Mouse (Mus musculus) embryonic facial prominence, embryonic 15.5 days (tissue): ENCODE results near the gene Mbtd1. TPM values are rescaled to one million over a fixed set of nuclear protein-coding genes. Genes with fewer than 3 reads are reported as not detected.

Experiments
- ATAC-seq: fragments of 200-750 bp; cut with Nextera tagmentation; 2 replicates; pipeline ENCODE4 v1.8.0; 2017; ENCODE audit warnings: low read depth, moderate TSS enrichment; ENCODE audit not compliant: insufficient number of reproducible peaks, low FRiP score, low TSS enrichment
- H3K27ac ChIP-seq: fragments of 300-500 bp; sonication (generic); replicated peaks from 2 replicates; pipeline ENCODE4 v1.5.1; 2015; ENCODE audit warnings: mild to moderate bottlenecking, inconsistent platforms
- H3K27me3 ChIP-seq: fragments of 300-500 bp; sonication (generic); 2 replicates; pipeline ENCODE4 v1.6.1; 2015; ENCODE audit warnings: inconsistent platforms
- H3K36me3 ChIP-seq: fragments of 300-500 bp; sonication (generic); 2 replicates; pipeline ENCODE4 v1.6.1; 2015; ENCODE audit warnings: mild to moderate bottlenecking, inconsistent platforms
- H3K4me1 ChIP-seq: fragments of 300-500 bp; sonication (generic); 2 replicates; pipeline ENCODE4 v1.6.1; 2015; ENCODE audit warnings: inconsistent platforms
- H3K4me2 ChIP-seq: fragments of 300-500 bp; sonication (generic); replicated peaks from 2 replicates; pipeline ENCODE4 v1.6.1; 2015; ENCODE audit warnings: mild to moderate bottlenecking, inconsistent platforms
- H3K4me3 ChIP-seq: fragments of 300-500 bp; sonication (generic); replicated peaks from 2 replicates; pipeline ENCODE4 v1.5.1; 2015; ENCODE audit warnings: mild to moderate bottlenecking, inconsistent platforms
- H3K9ac ChIP-seq: fragments of 300-500 bp; sonication (generic); 2 replicates; pipeline ENCODE4 v1.6.1; 2015; ENCODE audit warnings: inconsistent platforms
- H3K9me3 ChIP-seq: fragments of 300-500 bp; sonication (generic); replicated peaks from 2 replicates; pipeline ENCODE4 v1.6.1; 2016; ENCODE audit warnings: inconsistent platforms
- WGBS: fragments of 180-500 bp; shearing (Covaris S2); methylation state at CpG from one replicate; pipeline ENCODE4 v1.1.7; 2015; 5-methylcytosine and 5-hydroxymethylcytosine counted together
- polyA plus RNA-seq: library from polyadenylated mRNA; unstranded; fragments of >200 nt; fragmentation: Nextera tagmentation; extraction: Ambion mirVana; gene quantifications from 2 replicates; pipeline ENCODE4 v1.2.1, GENCODE M21; 2015

The Mbtd1 gene
- polyA plus RNA-seq, 1 experiment from 2014 or later, result 26.5 TPM

- peak overlapping the region; percentile 58 for H3K4me2 ChIP-seq
- peaks cover 6% of the 10 kb centered on the region for H3K4me1 ChIP-seq
- peak overlapping the region; percentile 48 for H3K9ac ChIP-seq
- H3K27me3 ChIP-seq, result no peaks in the 10 kb centered on the region
- peak overlapping the region; percentile 65 for H3K4me3 ChIP-seq
- H3K9me3 ChIP-seq, result no peaks in the 10 kb centered on the region
- H3K27ac ChIP-seq, result peak overlapping the region; percentile 65
- ATAC-seq, result no peak
- peaks cover 28% of the 10 kb centered on the region for H3K36me3 ChIP-seq
- 2% methylated on average over 11 of the region's 11 CpGs for WGBS
Observed at GRCm38 (mm10) chr11:93967381-93967780, 81.7 kb downstream of the Mbtd1 start.

DNA sequence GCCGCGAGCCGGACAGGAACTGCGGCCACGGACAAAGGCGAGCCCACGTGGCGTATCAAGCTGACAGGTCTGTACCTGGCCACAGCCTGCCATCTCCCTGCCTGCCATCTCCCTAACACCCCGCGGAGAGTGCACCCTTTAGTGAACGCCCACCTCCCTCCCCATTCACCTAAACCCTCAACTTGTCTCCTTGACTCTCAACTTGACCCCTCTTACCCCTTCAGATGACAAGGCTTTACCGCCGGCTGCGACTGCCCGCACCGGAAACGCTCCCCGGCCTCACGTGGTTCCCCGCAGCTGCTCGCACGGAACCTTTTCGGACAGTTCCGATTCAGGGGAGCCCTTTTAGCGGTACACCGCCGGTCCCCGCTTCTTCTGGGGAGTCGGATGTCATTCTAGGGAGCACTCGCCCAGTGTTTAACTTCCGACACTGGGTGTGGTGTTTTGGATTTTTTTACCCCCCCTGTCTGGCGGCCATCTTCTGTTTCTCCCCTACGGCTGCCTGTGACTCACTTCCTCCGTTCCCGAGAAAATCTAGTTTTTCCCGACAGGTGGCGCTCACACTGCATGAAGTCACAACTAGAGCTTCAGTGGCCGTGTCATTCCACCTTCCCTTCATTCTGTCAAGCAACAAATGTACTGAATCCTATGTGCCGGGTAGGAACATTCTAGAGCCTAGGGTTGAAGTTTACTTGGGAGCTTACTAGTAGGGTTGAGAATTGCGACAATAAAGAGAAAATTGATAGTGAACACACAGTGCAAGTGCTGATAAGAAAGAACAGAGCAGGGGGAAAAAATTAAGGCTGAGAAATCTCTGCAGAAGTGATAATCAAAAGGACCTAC lies 82.6 kb downstream of the Mbtd1 start, which contains the start of the genes Gm20390 and Nme1:
Gm20390 (minus strand) TSS at position 289 of the 843 bp plus-strand sequence.
Nme1 (minus strand) TSS at position 517 of the 843 bp plus-strand sequence.
- H3K9ac ChIP-seq, result peak within 1 kb of the TSS; percentile 48
- H3K36me3 ChIP-seq, result peaks cover 25% of the 10 kb centered on the region
- peak within 1 kb of the TSS; percentile 58 for H3K4me2 ChIP-seq
- H3K4me1 ChIP-seq, result peaks cover 6% of the 10 kb centered on the region
- H3K27me3 ChIP-seq, result no peaks in the 10 kb centered on the region
- H3K4me3 ChIP-seq, result peak within 1 kb of the TSS; percentile 65
- H3K9me3 ChIP-seq, result no peaks in the 10 kb centered on the region
- H3K27ac ChIP-seq, result peak within 1 kb of the TSS; percentile 65
- peak; percentile 95 for ATAC-seq
- WGBS, result under 1% methylated on average over 40 of the region's 40 CpGs

DNA sequence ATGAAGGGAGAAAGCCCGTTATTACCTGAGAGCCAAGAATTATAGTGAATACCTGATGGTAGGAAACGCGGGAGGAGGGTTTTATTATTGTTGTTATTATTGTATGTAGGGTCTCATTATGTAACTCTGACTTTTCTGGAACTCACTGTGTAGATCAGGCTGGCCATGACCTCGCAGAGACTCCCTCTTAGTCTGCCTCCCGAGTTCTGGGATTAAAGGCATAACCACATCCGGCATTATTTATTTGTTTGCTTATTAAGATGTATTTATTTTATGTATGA lies 83.1 kb downstream of the Mbtd1 start:
- Histone ChIP-seq H3K27ac (peak overlapping the region; percentile 28; the same call in 1 of the 2 replicates), H3K36me3 (peaks cover 21% of the 10 kb centered on the region), H3K9me3 (no peaks in the 10 kb centered on the region), H3K4me3 (peak overlapping the region; percentile 65), H3K4me2 (peak overlapping the region; percentile 58), H3K4me1 (peaks cover 6% of the 10 kb centered on the region), H3K27me3 (no peaks in the 10 kb centered on the region), H3K9ac (no peak overlapping the region)
- 44% methylated on average over 6 of the region's 6 CpGs for WGBS
- ATAC-seq, result no peak

DNA sequence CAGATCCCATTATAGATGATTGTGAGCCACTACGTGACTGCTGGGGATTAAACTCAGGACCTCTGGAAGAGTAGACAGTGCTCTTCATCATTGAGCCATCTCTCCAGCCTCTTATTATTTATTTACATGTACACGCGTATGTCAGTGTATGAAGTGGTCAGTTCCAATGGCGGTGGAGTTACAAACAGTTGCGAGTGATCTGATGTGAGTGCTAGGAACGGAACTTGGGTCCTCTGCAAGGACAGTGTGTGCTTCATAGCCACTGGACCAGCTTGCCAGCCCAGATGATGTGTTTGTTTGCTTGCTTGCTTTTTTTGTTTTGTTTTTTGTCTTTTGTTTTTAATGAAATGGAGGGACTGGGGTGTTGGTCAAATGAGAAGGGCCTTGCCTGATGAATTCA lies 83.5 kb downstream of the Mbtd1 start:
- H3K27me3 ChIP-seq, result no peaks in the 10 kb centered on the region
- 90% methylated on average over 6 of the region's 6 CpGs for WGBS
- H3K4me2 ChIP-seq, result peak overlapping the region; percentile 58
- H3K4me1 ChIP-seq, result peaks cover 6% of the 10 kb centered on the region
- peaks cover 17% of the 10 kb centered on the region; the same call in 1 of the 2 replicates for H3K36me3 ChIP-seq
- no peaks in the 10 kb centered on the region for H3K9me3 ChIP-seq
- no peak overlapping the region for H3K4me3 ChIP-seq
- no peak for ATAC-seq
- no peak overlapping the region for H3K9ac ChIP-seq
- H3K27ac ChIP-seq, result no peak overlapping the region

DNA sequence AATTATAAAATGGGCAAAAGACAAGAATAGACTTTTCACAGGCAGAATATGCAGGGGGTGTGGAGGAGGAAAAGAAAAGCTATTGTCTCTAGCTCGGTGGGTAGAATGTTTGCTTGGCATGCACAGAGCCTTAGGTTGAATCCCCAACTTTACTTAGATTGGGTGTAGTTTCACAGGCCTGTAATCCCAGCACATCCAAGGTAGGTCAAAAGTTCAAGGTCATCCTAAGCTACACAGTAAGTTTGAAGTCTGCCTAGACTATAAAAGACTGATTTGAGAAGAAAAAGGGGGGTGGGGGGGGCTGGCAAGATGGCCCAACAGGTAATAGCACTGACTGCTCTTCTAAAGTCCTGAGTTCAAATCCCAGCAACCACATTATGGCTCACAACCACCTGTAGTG lies 84.1 kb downstream of the Mbtd1 start:
- no peak overlapping the region for H3K4me2 ChIP-seq
- no peak overlapping the region for H3K4me3 ChIP-seq
- H3K27me3 ChIP-seq, result no peaks in the 10 kb centered on the region
- no peak overlapping the region for H3K27ac ChIP-seq
- 67% methylated on average over 1 of the region's 1 CpGs for WGBS
- no peak for ATAC-seq
- H3K4me1 ChIP-seq, result peaks cover 6% of the 10 kb centered on the region
- no peak overlapping the region for H3K9ac ChIP-seq
- H3K9me3 ChIP-seq, result no peaks in the 10 kb centered on the region
- H3K36me3 ChIP-seq, result peaks cover 10% of the 10 kb centered on the region; the same call in 1 of the 2 replicates

DNA sequence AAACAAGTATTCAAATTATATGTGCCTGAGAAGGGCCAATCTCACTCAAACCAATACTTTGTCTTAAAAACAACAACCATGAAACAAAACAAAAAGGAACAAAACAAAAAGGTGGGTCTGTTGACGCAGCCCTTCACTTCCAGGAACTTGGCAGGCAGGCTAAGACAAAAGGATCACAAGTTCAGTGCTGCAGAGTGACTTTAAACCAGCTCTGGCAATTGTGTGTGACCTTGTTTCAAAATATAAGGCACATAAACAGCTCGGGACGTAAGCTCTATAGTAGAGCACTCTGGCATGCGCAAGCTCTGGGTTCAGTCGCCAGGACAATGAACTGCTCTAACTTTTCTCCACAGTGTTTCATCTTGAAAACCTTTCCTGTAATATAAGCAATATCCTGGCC lies 87.3 kb downstream of the Mbtd1 start:
- no peak for ATAC-seq
- Histone ChIP-seq H3K9ac (no peak overlapping the region), H3K4me2 (no peak overlapping the region), H3K27ac (no peak overlapping the region), H3K9me3 (no peaks in the 10 kb centered on the region), H3K4me1 (no peaks in the 10 kb centered on the region), H3K36me3 (no peaks in the 10 kb centered on the region), H3K4me3 (no peak overlapping the region), H3K27me3 (no peaks in the 10 kb centered on the region)
- WGBS, result 79% methylated on average over 5 of the region's 5 CpGs

GRCm38 (mm10) chr11:93979502-93980049 lies 93.9 kb downstream of the Mbtd1 start:
- WGBS, result 47% methylated on average over 6 of the region's 6 CpGs
- H3K27me3 ChIP-seq, result no peaks in the 10 kb centered on the region
- no peaks in the 10 kb centered on the region for H3K9me3 ChIP-seq
- H3K4me3 ChIP-seq, result no peak overlapping the region
- H3K4me2 ChIP-seq, result no peak overlapping the region
- H3K4me1 ChIP-seq, result no peaks in the 10 kb centered on the region
- no peaks in the 10 kb centered on the region for H3K36me3 ChIP-seq
- H3K27ac ChIP-seq, result no peak overlapping the region
- no peak for ATAC-seq
- H3K9ac ChIP-seq, result no peak overlapping the region

GRCm38 (mm10) chr11:93984619-93985018 lies 99.0 kb downstream of the Mbtd1 start:
- no peak for ATAC-seq
- whole genome bisulfite sequencing, result 72% methylated on average over 3 of the region's 3 CpGs
- no peaks in the 10 kb centered on the region for H3K27me3 ChIP-seq
- H3K9ac ChIP-seq, result no peak overlapping the region
- H3K9me3 ChIP-seq, result no peaks in the 10 kb centered on the region
- no peaks in the 10 kb centered on the region for H3K36me3 ChIP-seq
- no peak overlapping the region for H3K4me3 ChIP-seq
- no peak overlapping the region for H3K4me2 ChIP-seq
- no peak overlapping the region for H3K27ac ChIP-seq
- H3K4me1 ChIP-seq, result no peaks in the 10 kb centered on the region

DNA sequence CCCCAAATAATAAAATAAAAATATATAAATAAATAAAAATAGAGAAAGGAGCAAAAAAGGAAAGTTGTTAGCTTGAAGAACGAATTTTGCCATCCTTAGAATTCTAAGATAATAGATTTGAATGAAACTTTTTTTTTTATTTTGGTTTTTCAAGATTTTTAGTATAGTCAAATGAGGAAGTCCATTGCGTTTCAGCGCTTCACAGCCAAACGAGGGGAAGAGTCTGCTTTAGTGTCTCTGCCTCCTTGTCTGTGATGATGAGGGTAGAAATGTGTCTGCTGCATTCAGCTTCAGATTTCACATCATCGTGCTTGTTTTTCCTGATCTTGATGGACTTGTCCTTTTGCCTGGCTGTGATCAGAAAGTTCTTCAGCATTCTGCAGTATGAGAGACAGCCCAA lies 99.6 kb downstream of the Mbtd1 start:
- no peaks in the 10 kb centered on the region for H3K27me3 ChIP-seq
- H3K4me3 ChIP-seq, result no peak overlapping the region
- WGBS, result 84% methylated on average over 5 of the region's 5 CpGs
- no peak overlapping the region for H3K9ac ChIP-seq
- ATAC-seq, result no peak
- no peaks in the 10 kb centered on the region for H3K9me3 ChIP-seq
- no peaks in the 10 kb centered on the region for H3K4me1 ChIP-seq
- no peak overlapping the region for H3K4me2 ChIP-seq
- H3K36me3 ChIP-seq, result no peaks in the 10 kb centered on the region
- H3K27ac ChIP-seq, result no peak overlapping the region

DNA sequence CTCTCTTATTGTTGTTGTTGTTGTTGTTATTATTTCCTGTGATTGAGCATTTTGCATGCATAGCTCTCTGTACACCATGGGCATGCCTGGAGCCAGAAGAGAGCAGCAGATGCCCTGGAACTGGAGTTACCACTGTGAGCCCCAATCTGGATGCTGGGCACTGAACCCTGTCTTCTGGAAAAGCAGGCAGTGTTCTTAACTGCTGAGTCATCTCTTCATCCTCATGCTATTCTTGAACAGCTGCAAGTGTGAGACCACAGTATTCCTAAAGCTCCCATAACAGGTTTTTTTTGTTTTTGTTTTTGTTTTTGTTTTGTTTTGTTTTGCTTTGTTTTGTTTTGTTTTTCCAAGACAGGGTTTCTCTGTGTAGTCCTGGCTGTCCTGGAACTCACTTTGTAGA lies 100.6 kb downstream of the Mbtd1 start:
- Histone ChIP-seq H3K9me3 (no peaks in the 10 kb centered on the region), H3K27me3 (no peaks in the 10 kb centered on the region), H3K4me1 (no peaks in the 10 kb centered on the region), H3K9ac (no peak overlapping the region), H3K27ac (no peak overlapping the region), H3K4me2 (no peak overlapping the region), H3K4me3 (no peak overlapping the region), H3K36me3 (no peaks in the 10 kb centered on the region)
- no peak for ATAC-seq

DNA sequence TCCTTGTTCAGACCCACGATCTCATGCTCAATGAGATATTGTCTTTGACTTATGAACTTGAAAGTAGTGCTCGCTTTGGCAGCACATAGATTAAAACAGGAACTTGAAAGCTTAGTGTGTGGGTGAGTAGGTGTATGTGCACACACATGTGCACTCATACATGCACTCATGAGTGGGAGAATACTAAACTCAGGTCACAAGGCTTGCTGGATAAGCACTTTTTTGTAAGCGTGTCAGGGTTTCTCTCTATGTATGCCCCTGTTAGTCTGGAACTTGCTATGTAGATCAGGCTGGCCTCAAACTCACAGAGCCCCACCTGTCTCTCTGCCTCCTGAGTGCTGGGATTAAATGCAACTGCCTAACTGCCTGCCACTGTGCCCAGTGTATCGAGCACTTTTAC lies 101.4 kb downstream of the Mbtd1 start:
- Histone ChIP-seq H3K4me2 (no peak overlapping the region), H3K4me1 (no peaks in the 10 kb centered on the region), H3K9ac (no peak overlapping the region), H3K27me3 (no peaks in the 10 kb centered on the region), H3K4me3 (no peak overlapping the region), H3K27ac (no peak overlapping the region), H3K36me3 (no peaks in the 10 kb centered on the region), H3K9me3 (no peaks in the 10 kb centered on the region)
- no peak for ATAC-seq
- WGBS, result 81% methylated on average over 4 of the region's 4 CpGs
